Mouse (Mus musculus) CH12.LX (cell line): ENCODE measurements around the gene Mturn. TPM values are rescaled to one million over a fixed set of nuclear protein-coding genes. Genes with fewer than 3 reads are reported as not detected.

Source experiments
- DNase-seq: peaks from one replicate; pipeline ENCODE4 v3.0.0-alpha.2; 2013; ENCODE audit errors: extremely low read depth
- H3K27ac ChIP-seq: 2 replicates; pipeline ENCODE4 v1.5.1; 2012; ENCODE audit warnings: low read depth, mild to moderate bottlenecking, control low read depth, moderate library complexity; ENCODE audit not compliant: insufficient read depth
- H3K27me3 ChIP-seq: replicated peaks from 2 replicates; pipeline ENCODE3; 2012; ENCODE audit warnings: inconsistent platforms
- H3K36me3 ChIP-seq, 2 experiments: replicated peaks in 1 of 2; 2 replicates each; pipeline versions ENCODE3 to v1.6.1; 2012; ENCODE audit warnings: inconsistent platforms in 1 of 2, low read length in 1 of 2, mild to moderate bottlenecking in 1 of 2, mixed read lengths in 1 of 2, moderate library complexity in 1 of 2; ENCODE audit not compliant: control insufficient read depth in 1 of 2, insufficient read depth in 1 of 2
- H3K4me1 ChIP-seq, 2 experiments: 2 replicates each; pipeline ENCODE4 v1.6.1; 2012; ENCODE audit warnings: inconsistent platforms in 1 of 2, moderate library complexity in 1 of 2; ENCODE audit not compliant: insufficient read depth in 2 of 2, control insufficient read depth in 1 of 2
- H3K4me2 ChIP-seq: 2 replicates; pipeline ENCODE4 v1.6.1; 2012; ENCODE audit warnings: low read depth, mild to moderate bottlenecking, control low read depth; ENCODE audit not compliant: poor library complexity, insufficient read depth, severe bottlenecking
- H3K4me3 ChIP-seq, 3 experiments: fragments of 150-350 bp in 1 of 3; sonication (generic) in 1 of 3; replicated peaks in 1 of 3; 2 replicates each; pipeline versions ENCODE3 to v1.5.1; 2011 to 2012; ENCODE audit warnings: low read depth in 2 of 3, low read length in 2 of 3, mild to moderate bottlenecking in 2 of 3, moderate library complexity in 2 of 3, control low read depth in 1 of 3, improper control_type of control experiment in 1 of 3, inconsistent platforms in 1 of 3, mixed read lengths in 1 of 3; ENCODE audit not compliant: poor library complexity in 1 of 3
- H3K79me2 ChIP-seq: replicated peaks from 2 replicates; pipeline ENCODE4 v1.6.1; 2012; ENCODE audit warnings: mild to moderate bottlenecking, moderate library complexity; ENCODE audit not compliant: control insufficient read depth, poor library complexity, insufficient read depth, severe bottlenecking; ENCODE audit errors: extremely low read depth
- H3K9ac ChIP-seq: 2 replicates; pipeline ENCODE4 v1.6.1; 2012; ENCODE audit warnings: low read depth, mild to moderate bottlenecking, control low read depth, moderate library complexity; ENCODE audit not compliant: insufficient read depth
- H3K9me3 ChIP-seq: replicated peaks from 2 replicates; pipeline ENCODE3; 2012; ENCODE audit warnings: low read length, inconsistent platforms, mixed read lengths
- BHLHE40 ChIP-seq: IDR thresholded peaks from 2 replicates; pipeline ENCODE4 v1.6.1; 2011; ENCODE audit warnings: mild to moderate bottlenecking, low read depth, low read length, improper control_type of control experiment
- CHD2 ChIP-seq: IDR thresholded peaks from 2 replicates; pipeline ENCODE4 v1.6.1; 2011; ENCODE audit warnings: low read length, improper control_type of control experiment
- HCFC1 ChIP-seq: IDR thresholded peaks from 2 replicates; pipeline ENCODE4 v1.6.1; 2012; ENCODE audit warnings: low read depth, mild to moderate bottlenecking, inconsistent platforms, low read length, improper control_type of control experiment
- IRF4 ChIP-seq: IDR thresholded peaks from 2 replicates; pipeline ENCODE4 v1.6.1; 2014; ENCODE audit warnings: low read depth, mild to moderate bottlenecking, inconsistent platforms, low read length, improper control_type of control experiment
- KAT2A ChIP-seq: IDR thresholded peaks from 2 replicates; pipeline ENCODE4 v1.6.1; 2012; ENCODE audit warnings: low read length, improper control_type of control experiment, inconsistent platforms; ENCODE audit not compliant: insufficient replicate concordance
- MAFK ChIP-seq: IDR thresholded peaks from 2 replicates; pipeline ENCODE4 v1.6.1; 2011; ENCODE audit warnings: low read length, improper control_type of control experiment; ENCODE audit not compliant: insufficient replicate concordance
- MAZ ChIP-seq: IDR thresholded peaks from 2 replicates; pipeline ENCODE4 v1.6.1; 2012; ENCODE audit warnings: low read depth, mild to moderate bottlenecking, inconsistent platforms, low read length, improper control_type of control experiment, moderate library complexity
- MEF2A ChIP-seq: IDR thresholded peaks from 2 replicates; pipeline ENCODE4 v1.6.1; 2014; ENCODE audit warnings: low read depth, mild to moderate bottlenecking, inconsistent platforms, low read length, improper control_type of control experiment, borderline replicate concordance
- MYC ChIP-seq: IDR thresholded peaks from 2 replicates; pipeline ENCODE4 v1.6.1; 2011; ENCODE audit warnings: low read depth, mild to moderate bottlenecking, improper control_type of control experiment, low read length
- NELFE ChIP-seq: IDR thresholded peaks from 2 replicates; pipeline ENCODE4 v1.6.1; 2011; ENCODE audit warnings: low read depth, low read length, improper control_type of control experiment
- PAX5 ChIP-seq: IDR thresholded peaks from 2 replicates; pipeline ENCODE4 v1.6.1; 2012; ENCODE audit warnings: low read length, inconsistent platforms, mixed read lengths
- POLR2A ChIP-seq: IDR thresholded peaks from 2 replicates; pipeline ENCODE4 v1.6.1; 2011; ENCODE audit warnings: low read depth, mild to moderate bottlenecking, improper control_type of control experiment, low read length
- RAD21 ChIP-seq: IDR thresholded peaks from 2 replicates; pipeline ENCODE4 v1.6.1; 2011; ENCODE audit warnings: low read depth, mild to moderate bottlenecking, low read length, improper control_type of control experiment, moderate library complexity
- RCOR1 ChIP-seq: conservative IDR thresholded peaks from 2 replicates; pipeline ENCODE4 v1.6.1; 2012; ENCODE audit warnings: low read depth, mild to moderate bottlenecking, inconsistent platforms, low read length, improper control_type of control experiment
- SMC3 ChIP-seq: IDR thresholded peaks from 2 replicates; pipeline ENCODE4 v1.6.1; 2011; ENCODE audit warnings: low read depth, low read length, improper control_type of control experiment
- TCF12 ChIP-seq: IDR thresholded peaks from 2 replicates; pipeline ENCODE4 v1.6.1; 2014; ENCODE audit warnings: low read depth, mild to moderate bottlenecking, inconsistent platforms, low read length, improper control_type of control experiment
- USF1 ChIP-seq: IDR thresholded peaks from 2 replicates; pipeline ENCODE4 v1.6.1; 2014; ENCODE audit warnings: low read depth, mild to moderate bottlenecking, inconsistent platforms, low read length, improper control_type of control experiment
- ZC3H11A ChIP-seq: IDR thresholded peaks from 2 replicates; pipeline ENCODE4 v1.6.1; 2012; ENCODE audit warnings: low read depth, mild to moderate bottlenecking, inconsistent platforms, low read length, improper control_type of control experiment
- ZNF384 ChIP-seq: IDR thresholded peaks from 2 replicates; pipeline ENCODE4 v1.6.1; 2012; ENCODE audit warnings: low read depth, low read length, improper control_type of control experiment, inconsistent platforms
- dilution Hi-C: fragments of 300-500 bp; cut with MboI; formaldehyde crosslinking; loops from 2 replicates; pipeline ENCODE4 v1.14.3; 2020; ENCODE audit warnings: low sequenced_read_pairs; ENCODE audit not compliant: extremely low pct_unique_long_range_greater_than_20kb, extremely low pct_ligation_motif_present
- in situ Hi-C: fragments of 300-500 bp; cut with MboI; formaldehyde crosslinking; loops from 3 replicates; pipeline ENCODE4 v1.14.3; 2019; ENCODE audit warnings: low sequenced_read_pairs, low pct_ligation_motif_present, low pct_unique_long_range_greater_than_20kb, mixed read lengths
- polyA plus RNA-seq: library from polyadenylated mRNA; unstranded; fragments of >175 nt; gene quantifications from 2 replicates; pipeline ENCODE4 v1.2.1, GENCODE M21; 2012; ENCODE audit warnings: low read depth; ENCODE audit not compliant: insufficient read length
- total RNA-seq, 2 experiments: library from RNA; depleted of rRNA; stranded (reverse); fragments of 300-350 nt in 1 of 2; fragments of >200 nt in 1 of 2; gene quantifications; 2 replicates each; pipeline ENCODE4 v1.2.3; 2012 to 2014

The Mturn gene
- total and polyA plus RNA-seq, 3 experiments, result 0.06 to 0.25 (median 0.20) TPM

DNA sequence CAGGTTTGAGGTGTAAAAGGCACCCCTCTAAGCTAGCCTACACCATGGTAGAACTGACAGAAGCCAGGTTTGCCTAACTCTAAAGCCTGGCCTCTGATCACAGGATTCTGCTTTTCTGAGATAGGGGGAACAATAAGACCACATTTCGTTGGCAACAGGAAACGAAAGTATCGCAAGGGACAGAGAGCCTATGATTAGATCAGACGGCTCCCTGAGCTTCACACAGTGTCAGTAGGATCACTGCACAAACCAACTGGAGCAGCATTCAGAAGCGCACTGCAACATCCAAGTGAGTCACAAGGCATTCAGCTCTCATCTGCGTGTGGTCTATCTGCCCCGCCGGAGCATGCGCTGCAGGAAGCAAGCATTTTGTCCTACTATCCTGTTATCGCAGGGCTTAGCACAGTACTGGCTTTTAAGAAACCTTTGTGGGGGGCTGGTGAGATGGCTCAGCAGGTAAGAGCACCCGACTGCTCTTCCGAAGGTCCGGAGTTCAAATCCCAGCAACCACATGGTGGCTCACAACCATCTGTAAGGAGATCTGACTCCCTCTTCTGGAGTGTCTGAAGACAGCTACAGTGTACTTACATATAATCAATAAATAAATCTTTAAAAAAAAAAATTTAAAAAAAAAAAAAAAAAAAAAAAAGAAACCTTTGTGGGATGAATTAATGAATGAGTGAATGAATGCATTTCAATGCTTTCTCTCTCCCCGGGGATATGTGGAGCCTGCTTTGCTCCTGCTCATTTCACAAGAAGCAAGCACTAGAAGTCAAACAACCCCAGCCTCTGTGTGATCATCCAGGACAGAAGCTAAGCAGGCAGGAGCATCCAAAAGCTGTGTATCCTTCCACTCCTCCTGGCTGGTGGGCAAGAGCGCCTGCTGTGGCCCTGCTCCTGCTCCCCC lies 37.6 kb downstream of the Mturn start:
- dilution Hi-C loops, result no loop called here

DNA sequence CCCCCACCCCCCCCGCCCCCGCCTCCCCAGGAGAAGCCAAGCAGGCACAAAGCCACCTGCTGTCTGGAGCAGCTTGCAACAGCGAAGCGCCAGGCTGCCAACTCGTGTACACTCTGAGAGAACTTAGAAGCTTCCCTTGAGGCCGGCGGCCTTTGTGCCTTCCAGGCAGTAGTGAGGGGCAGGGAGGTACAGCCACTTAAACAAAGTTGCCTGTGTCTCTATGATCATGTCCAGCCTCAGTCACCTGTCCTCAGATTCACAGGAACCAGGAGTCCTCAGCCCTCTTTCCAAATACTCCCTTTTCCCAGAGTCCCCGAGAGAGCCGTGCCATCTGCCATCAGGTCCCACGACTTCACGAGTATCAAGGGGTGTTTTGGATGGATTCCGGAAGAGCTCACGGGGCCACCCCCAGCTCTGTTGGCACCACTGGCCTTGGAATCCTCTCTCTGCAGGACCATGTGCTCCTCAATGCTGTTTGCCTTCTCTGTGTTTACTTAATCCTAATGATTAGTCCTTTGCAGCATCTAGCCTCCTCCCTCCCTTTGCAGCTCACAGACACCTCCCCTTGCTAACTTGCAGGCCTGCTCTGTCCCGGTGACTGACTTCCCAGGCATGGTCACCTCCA lies 38.4 kb downstream of the Mturn start:
- Histone ChIP-seq H3K79me2 (no peaks in the 10 kb centered on the region), H3K36me3 (no peaks in the 10 kb centered on the region), H3K9ac (no peak overlapping the region), H3K27ac (no peak overlapping the region), H3K4me3 (no peak overlapping the region), H3K27me3 (no peaks in the 10 kb centered on the region), H3K9me3 (no peaks in the 10 kb centered on the region), H3K4me1 (peaks cover 9 to 23% of the 10 kb centered on the region in 2 experiments), H3K4me2 (no peak overlapping the region)
- in situ Hi-C loops, result loop anchor here (25.0 kb wide), 1 partner anchor 193 kb away; no protein-coding TSS in a partner anchor
- dilution Hi-C loops, result no loop called here
- no peak for DNase-seq
- TF ChIP-seq MAZ (no peak), HCFC1 (no peak), NELFE (no peak), PAX5 (no peak), RAD21 (no peak), SMC3 (no peak), MAFK (no peak), MYC (no peak), RCOR1 (no peak), IRF4 (no peak), KAT2A (no peak), CHD2 (no peak), BHLHE40 (no peak), MEF2A (no peak), ZNF384 (no peak), USF1 (no peak), POLR2A (no peak), TCF12 (no peak)

More for the DNA sequence above, 37.6 kb downstream of the Mturn start:
- TF ChIP-seq ZNF384 (0 out of 2 replicates have a peak, but pooled peaks have one; percentile 12), ZC3H11A (no peak)
- TF ChIP-seq, all 38 proteins: peak for 1
- Histone ChIP-seq H3K27ac (no peak overlapping the region), H3K4me3 (no peak overlapping the region), H3K9ac (no peak overlapping the region), H3K9me3 (no peaks in the 10 kb centered on the region), H3K4me1 (peaks cover 9 to 23% of the 10 kb centered on the region in 2 experiments), H3K36me3 (no peaks in the 10 kb centered on the region), H3K79me2 (no peaks in the 10 kb centered on the region), H3K4me2 (0 out of 2 replicates have a peak overlapping the region, but pooled peaks have one; percentile 22), H3K27me3 (no peaks in the 10 kb centered on the region)
- no peak for DNase-seq
- in situ Hi-C loops, result loop anchor here (25.0 kb wide), 1 partner anchor 193 kb away; no protein-coding TSS in a partner anchor
